In genomic region chr6:15910420-15911167, GRCm38 (mm10) we compare ENCODE assay signal across 17 mouse cellular contexts.
A peak's percentile ranks its signal among the peaks of the same experiment; 100 is the strongest.
DNase-seq lines count a peak whose midpoint lies in the region; ATAC-seq and TF ChIP-seq lines count a peak whose summit lies in the region.
"Had no signal": no experiment of that assay in that cellular context is flagged by ENCODE, and none has a peak within 500 bp of the region (broad histone marks: within the 10 kb centered on the region; RNA-seq: fewer than 3 reads in every experiment).

No protein-coding gene starts in this region.

- no peak overlapping the region for H3K4me3 ChIP-seq in hindbrain, embryonic 12.5 days
- no peak overlapping the region for H3K4me3 ChIP-seq in hindbrain, postnatal 0 days (ENCODE audit: low read length)
- H3K4me3 ChIP-seq in embryonic facial prominence, embryonic 12.5 days, result no peak overlapping the region
- no peak overlapping the region for H3K4me3 ChIP-seq in midbrain, embryonic 12.5 days
- H3K4me3 ChIP-seq: lung, embryonic 15.5 days; stomach, embryonic 15.5 days had no signal

- 70% methylated on average over 1 of the region's 1 CpGs for WGBS in hindbrain, embryonic 12.5 days
- WGBS in hindbrain, postnatal 0 days, result 74% methylated on average over 1 of the region's 1 CpGs
- WGBS in embryonic facial prominence, embryonic 12.5 days, result 65% methylated on average over 1 of the region's 1 CpGs
- 61% methylated on average over 1 of the region's 1 CpGs for WGBS in midbrain, embryonic 12.5 days

- TF ChIP-seq CTCF in hindbrain, postnatal 0 days (IDR thresholded peaks at IDR 0.05; ENCODE audit: low read depth), result no peak

- DNase-seq in hindbrain, postnatal 0 days (ENCODE audit: low spot score), result no peak
- DNase-seq in brain, adult 2 months (ENCODE audit: low read depth, low spot score), result peak; percentile 3
- DNase-seq in spleen, adult 12 weeks (ENCODE audit: low spot score), result no peak
- DNase-seq in cerebellum, adult 9-10 months, result no peak
- DNase-seq: adrenal gland, adult 2 months; cerebellum, adult 11-12 months; heart, postnatal 10 days; kidney, postnatal 10 days; liver; retina, postnatal 1 day; thymus, postnatal 25 days had no signal

- no peaks in the 10 kb centered on the region for H3K36me3 ChIP-seq in hindbrain, embryonic 12.5 days
- no peaks in the 10 kb centered on the region for H3K36me3 ChIP-seq in hindbrain, postnatal 0 days (ENCODE audit: insufficient read depth, low read length)
- no peaks in the 10 kb centered on the region for H3K36me3 ChIP-seq in embryonic facial prominence, embryonic 12.5 days
- no peaks in the 10 kb centered on the region for H3K36me3 ChIP-seq in midbrain, embryonic 12.5 days
- H3K36me3 ChIP-seq: lung, embryonic 15.5 days; stomach, embryonic 15.5 days had no signal

- no peaks in the 10 kb centered on the region for H3K9me3 ChIP-seq in hindbrain, embryonic 12.5 days (replicated peaks)
- H3K9me3 ChIP-seq in hindbrain, postnatal 0 days (ENCODE audit: low read length), result no peaks in the 10 kb centered on the region
- no peaks in the 10 kb centered on the region for H3K9me3 ChIP-seq in embryonic facial prominence, embryonic 12.5 days
- H3K9me3 ChIP-seq in midbrain, embryonic 12.5 days, result no peaks in the 10 kb centered on the region
- H3K9me3 ChIP-seq: lung, embryonic 15.5 days; stomach, embryonic 15.5 days had no signal

- no peaks in the 10 kb centered on the region for H3K4me1 ChIP-seq in hindbrain, embryonic 12.5 days
- H3K4me1 ChIP-seq in hindbrain, postnatal 0 days (ENCODE audit: insufficient read depth, low read length), result no peaks in the 10 kb centered on the region
- no peaks in the 10 kb centered on the region for H3K4me1 ChIP-seq in embryonic facial prominence, embryonic 12.5 days
- no peaks in the 10 kb centered on the region for H3K4me1 ChIP-seq in midbrain, embryonic 12.5 days
- H3K4me1 ChIP-seq: lung, embryonic 15.5 days; stomach, embryonic 15.5 days had no signal

- peak; percentile 54; the same call in 1 of the 2 replicates for ATAC-seq in hindbrain, embryonic 12.5 days (ENCODE audit: low FRiP score)
- ATAC-seq in hindbrain, postnatal 0 days, result no peak
- peak; percentile 75 for ATAC-seq in embryonic facial prominence, embryonic 12.5 days (ENCODE audit: insufficient number of reproducible peaks, insufficient read depth, low FRiP score, low TSS enrichment)
- ATAC-seq in midbrain, embryonic 12.5 days (ENCODE audit: low FRiP score, low read depth), result peak; percentile 60
- ATAC-seq: CD4-positive, CD25-positive, alpha-beta regulatory T cell, adult 4 months had no signal

- no peaks in the 10 kb centered on the region for H3K27me3 ChIP-seq in hindbrain, embryonic 12.5 days
- no peaks in the 10 kb centered on the region for H3K27me3 ChIP-seq in hindbrain, postnatal 0 days (ENCODE audit: insufficient read depth, low read length)
- H3K27me3 ChIP-seq in embryonic facial prominence, embryonic 12.5 days, result no peaks in the 10 kb centered on the region
- no peaks in the 10 kb centered on the region for H3K27me3 ChIP-seq in midbrain, embryonic 12.5 days
- H3K27me3 ChIP-seq: lung, embryonic 15.5 days; stomach, embryonic 15.5 days had no signal

- no peak overlapping the region for H3K9ac ChIP-seq in hindbrain, embryonic 12.5 days
- no peak overlapping the region for H3K9ac ChIP-seq in hindbrain, postnatal 0 days (replicated peaks; ENCODE audit: low read length)
- H3K9ac ChIP-seq in embryonic facial prominence, embryonic 12.5 days, result no peak overlapping the region
- no peak overlapping the region for H3K9ac ChIP-seq in midbrain, embryonic 12.5 days (replicated peaks)
- H3K9ac ChIP-seq: lung, embryonic 15.5 days; stomach, embryonic 15.5 days had no signal

- no peak overlapping the region for H3K27ac ChIP-seq in hindbrain, embryonic 12.5 days
- H3K27ac ChIP-seq in hindbrain, postnatal 0 days, result no peak overlapping the region
- H3K27ac ChIP-seq in embryonic facial prominence, embryonic 12.5 days, result no peak overlapping the region
- no peak overlapping the region; the same call in 1 of the 2 replicates for H3K27ac ChIP-seq in midbrain, embryonic 12.5 days (replicated peaks)
- H3K27ac ChIP-seq: lung, embryonic 15.5 days; stomach, embryonic 15.5 days had no signal

- H3K4me2 ChIP-seq in hindbrain, embryonic 12.5 days (replicated peaks), result no peak overlapping the region
- H3K4me2 ChIP-seq in hindbrain, postnatal 0 days (ENCODE audit: low read depth, low read length), result no peak overlapping the region
- H3K4me2 ChIP-seq in embryonic facial prominence, embryonic 12.5 days (replicated peaks), result no peak overlapping the region
- H3K4me2 ChIP-seq in midbrain, embryonic 12.5 days (replicated peaks), result no peak overlapping the region
- H3K4me2 ChIP-seq: lung, embryonic 15.5 days; stomach, embryonic 15.5 days had no signal
